Mouse (Mus musculus): ENCODE results near the gene Tcf25. TPM values are rescaled to one million over a fixed set of nuclear protein-coding genes. Genes with fewer than 3 reads are reported as not detected.
"Not testable (repeated sequence)": the region's sequence is repeated elsewhere in the genome, so short reads cannot be mapped to it uniquely, and the experiment has no call there.

Gene Tcf25
- polyA plus RNA-seq, 1 experiment = 244 TPM

DNA sequence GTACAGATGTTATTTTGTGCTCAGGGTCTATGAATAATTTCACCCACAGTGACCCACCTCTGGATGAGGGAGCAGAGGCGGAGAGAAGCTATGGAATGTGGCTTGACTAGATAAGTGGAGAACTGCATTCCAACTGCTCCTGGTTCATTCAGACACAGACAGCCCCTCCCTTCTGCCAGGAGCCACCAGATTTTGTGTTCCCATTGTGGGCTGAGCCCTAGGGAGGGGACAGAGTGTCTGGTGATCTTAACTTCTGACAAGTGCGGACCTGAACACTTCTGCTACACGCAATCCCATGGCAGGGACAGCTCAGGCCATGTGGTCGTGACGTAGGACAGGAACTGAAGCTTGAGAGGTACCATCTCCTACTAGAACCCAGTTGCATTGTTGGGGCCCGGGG lies 73.2 kb downstream of the Tcf25 start:
- H3K4me3 ChIP-seq (ENCODE audit: insufficient read depth, low read depth, low read length) = no peak overlapping the region
- no peak overlapping the region for H3K27ac ChIP-seq (replicated peaks; ENCODE audit: low read depth, low read length)
- peaks cover 5% of the 10 kb centered on the region; the same call in 1 of the 2 replicates for H3K4me1 ChIP-seq (ENCODE audit: control insufficient read depth, insufficient read depth, insufficient read length, low read length)

DNA sequence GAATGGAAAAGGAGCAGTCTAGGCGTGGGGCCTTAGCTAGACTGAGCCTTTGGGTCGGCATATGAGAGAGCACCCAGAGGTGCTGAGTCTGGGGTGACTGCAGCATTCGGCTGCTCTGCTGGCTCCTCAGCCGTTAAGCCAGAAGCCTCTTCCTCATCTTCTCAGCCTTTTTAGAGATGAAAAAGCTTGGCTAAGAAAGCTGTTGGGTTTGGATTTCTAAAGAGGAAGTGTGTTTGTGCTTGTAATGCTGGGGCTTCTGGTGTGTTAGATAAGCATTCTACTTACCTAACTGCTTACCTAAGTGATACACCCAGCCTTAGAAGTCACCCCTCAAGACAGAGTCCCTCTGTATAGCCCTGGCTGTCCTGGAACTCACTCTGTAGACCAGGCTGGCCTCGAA lies 77.2 kb downstream of the Tcf25 start:
- no peaks in the 10 kb centered on the region for H3K4me1 ChIP-seq (ENCODE audit: control insufficient read depth, insufficient read depth, insufficient read length, low read length)
- no peak overlapping the region for H3K27ac ChIP-seq (replicated peaks; ENCODE audit: low read depth, low read length)
- no peak overlapping the region for H3K4me3 ChIP-seq (ENCODE audit: insufficient read depth, low read depth, low read length)

DNA sequence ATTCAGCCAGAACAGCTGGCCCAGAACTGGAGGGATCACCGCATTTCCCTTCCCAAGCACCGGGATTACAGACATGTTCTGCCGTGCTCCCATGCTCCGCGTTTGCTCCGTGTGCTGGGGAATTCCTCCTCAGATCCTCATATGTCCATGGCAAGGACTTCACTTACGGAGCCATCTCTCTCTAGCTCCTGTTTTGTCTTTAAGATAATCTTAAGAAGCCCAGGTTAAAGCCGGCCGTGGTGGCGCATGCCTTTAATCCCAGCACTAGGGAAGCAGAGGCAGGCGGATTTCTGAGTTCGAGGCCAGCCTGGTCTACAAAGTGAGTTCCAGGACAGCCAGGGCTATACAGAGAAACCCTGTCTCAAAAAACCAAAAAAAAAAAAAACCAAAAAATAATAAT lies 78.2 kb downstream of the Tcf25 start:
- H3K4me3 ChIP-seq (ENCODE audit: insufficient read depth, low read depth, low read length); H3K27ac ChIP-seq (replicated peaks; ENCODE audit: low read depth, low read length); H3K4me1 ChIP-seq (ENCODE audit: control insufficient read depth, insufficient read depth, insufficient read length, low read length): not testable (repeated sequence)

DNA sequence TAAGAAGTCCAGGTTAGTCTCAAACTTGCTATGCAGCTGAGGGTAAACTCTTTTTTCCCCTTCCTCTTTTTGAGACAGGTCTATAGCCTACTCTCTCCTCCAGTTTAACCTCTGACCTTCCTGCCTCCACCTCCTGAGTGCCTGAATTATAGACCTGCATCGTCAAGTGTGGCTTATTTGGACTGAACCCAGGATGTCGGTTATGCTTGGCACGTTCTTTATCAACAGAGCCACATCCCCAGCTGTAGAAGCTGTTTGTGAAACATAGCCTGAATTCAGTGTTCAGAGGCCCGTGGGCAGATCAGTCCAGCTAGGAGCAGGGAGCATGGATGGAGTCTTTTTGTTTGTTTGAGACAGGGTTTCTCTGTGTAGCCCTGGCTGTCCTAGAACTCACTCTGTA lies 78.6 kb downstream of the Tcf25 start:
- Histone ChIP-seq H3K4me1 (ENCODE audit: control insufficient read depth, insufficient read depth, insufficient read length, low read length) (no peaks in the 10 kb centered on the region), H3K4me3 (ENCODE audit: insufficient read depth, low read depth, low read length) (no peak overlapping the region), H3K27ac (replicated peaks; ENCODE audit: low read depth, low read length) (no peak overlapping the region)

DNA sequence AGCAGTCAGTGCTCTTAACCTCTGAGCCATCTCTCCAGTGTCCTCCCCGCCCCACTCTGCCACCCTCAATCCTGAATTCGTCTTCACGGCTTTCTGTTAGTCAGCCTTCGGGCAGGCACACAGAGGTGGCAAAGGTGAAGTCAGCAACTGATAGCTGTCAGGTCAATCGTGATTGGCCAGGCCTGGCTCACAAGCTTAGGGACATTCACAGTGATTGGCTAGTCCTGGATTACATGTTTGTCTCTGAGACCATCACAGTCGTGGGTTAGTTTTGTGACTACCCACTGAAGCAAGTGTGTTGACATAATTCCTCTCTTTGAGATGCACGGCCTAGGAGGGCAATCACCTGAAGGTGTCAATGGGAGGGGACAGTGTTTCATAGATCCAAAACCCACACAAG lies 79.7 kb downstream of the Tcf25 start:
- H3K4me1 ChIP-seq (ENCODE audit: control insufficient read depth, insufficient read depth, insufficient read length, low read length) = no peaks in the 10 kb centered on the region
- H3K4me3 ChIP-seq (ENCODE audit: insufficient read depth, low read depth, low read length) = no peak overlapping the region
- H3K27ac ChIP-seq (replicated peaks; ENCODE audit: low read depth, low read length) = no peak overlapping the region

Other genes starting within 250 kb of the Tcf25 start
- gene Sult5a1, start 215.4 kb upstream of the Tcf25 start, polyA plus RNA-seq (2012; ENCODE audit: insufficient read depth, insufficient read length, missing spikeins) = 3.4 and 4.3 TPM in 2 replicates
- gene Dpep1, start 187.5 kb upstream of the Tcf25 start, polyA plus RNA-seq (2012; ENCODE audit: insufficient read depth, insufficient read length, missing spikeins) = 29.4 and 31.2 TPM in 2 replicates
- 34.7 and 39.5 TPM in 2 replicates for gene Chmp1a, start 161.0 kb upstream of the Tcf25 start, polyA plus RNA-seq (2012; ENCODE audit: insufficient read depth, insufficient read length, missing spikeins)
- 5.8 TPM in 1 of 2 replicates, not detected in the other for gene Spata33, start 160.9 kb upstream of the Tcf25 start, polyA plus RNA-seq (2012; ENCODE audit: insufficient read depth, insufficient read length, missing spikeins)
- 11.4 and 12.3 TPM in 2 replicates for gene Cdk10, start 148.9 kb upstream of the Tcf25 start, polyA plus RNA-seq (2012; ENCODE audit: insufficient read depth, insufficient read length, missing spikeins)
- 1.4 and 1.9 TPM in 2 replicates for gene Spata2l, start 137.5 kb upstream of the Tcf25 start, polyA plus RNA-seq (2012; ENCODE audit: insufficient read depth, insufficient read length, missing spikeins)
- gene Zfp276, start 119.6 kb upstream of the Tcf25 start, polyA plus RNA-seq (2012; ENCODE audit: insufficient read depth, insufficient read length, missing spikeins) = 3.3 and 7.7 TPM in 2 replicates
- 7.7 and 8.5 TPM in 2 replicates for gene Vps9d1, start 119.4 kb upstream of the Tcf25 start, polyA plus RNA-seq (2012; ENCODE audit: insufficient read depth, insufficient read length, missing spikeins)
- not detected in 2 replicates for gene Fanca, start 55.2 kb upstream of the Tcf25 start, polyA plus RNA-seq (2012; ENCODE audit: insufficient read depth, insufficient read length, missing spikeins)
- not detected in 2 replicates for gene Spire2, start 41.0 kb upstream of the Tcf25 start, polyA plus RNA-seq (2012; ENCODE audit: insufficient read depth, insufficient read length, missing spikeins)
- gene Mc1r, start 33.4 kb downstream of the Tcf25 start, polyA plus RNA-seq (2012; ENCODE audit: insufficient read depth, insufficient read length, missing spikeins) = not detected in 2 replicates
- 0.75 TPM in 1 of 2 replicates, not detected in the other for gene Tubb3, start 37.7 kb downstream of the Tcf25 start, polyA plus RNA-seq (2012; ENCODE audit: insufficient read depth, insufficient read length, missing spikeins)
- gene Def8, start 49.8 kb downstream of the Tcf25 start, polyA plus RNA-seq (2012; ENCODE audit: insufficient read depth, insufficient read length, missing spikeins) = 14.4 and 15.7 TPM in 2 replicates
- 32.8 and 41.6 TPM in 2 replicates for gene Afg3l1, start 104.2 kb downstream of the Tcf25 start, polyA plus RNA-seq (2012; ENCODE audit: insufficient read depth, insufficient read length, missing spikeins)
- not detected in 2 replicates for gene Dbndd1, start 141.7 kb downstream of the Tcf25 start, polyA plus RNA-seq (2012; ENCODE audit: insufficient read depth, insufficient read length, missing spikeins)
- gene Gas8, start 145.1 kb downstream of the Tcf25 start, polyA plus RNA-seq (2012; ENCODE audit: insufficient read depth, insufficient read length, missing spikeins) = 2.1 and 2.3 TPM in 2 replicates